Mouse (Mus musculus): Measurements from ENCODE around the gene Pigm.

GRCm38 (mm10) chr1:172387246-172387645 lies 10.9 kb downstream of the Pigm start:
- TF ChIP-seq POLR2A (IDR thresholded peaks at IDR 0.05; ENCODE audit: borderline replicate concordance, extremely low read depth, low read depth, low read length) (no peak), CTCF (IDR thresholded peaks at IDR 0.05; ENCODE audit: insufficient read depth, low read length) (no peak)
